Mouse (Mus musculus): Measurements from ENCODE around the gene Plk3.
"Not testable (repeated sequence)": the region's sequence is repeated elsewhere in the genome, so short reads cannot be mapped to it uniquely, and the experiment has no call there.

Plk3 gene

GRCm38 (mm10) chr4:117133817-117134600 is at the start of gene Plk3:
TSS of gene Plk3 (minus strand) at chr4:117133963.
- DNase-seq: peak; percentile 98

DNA sequence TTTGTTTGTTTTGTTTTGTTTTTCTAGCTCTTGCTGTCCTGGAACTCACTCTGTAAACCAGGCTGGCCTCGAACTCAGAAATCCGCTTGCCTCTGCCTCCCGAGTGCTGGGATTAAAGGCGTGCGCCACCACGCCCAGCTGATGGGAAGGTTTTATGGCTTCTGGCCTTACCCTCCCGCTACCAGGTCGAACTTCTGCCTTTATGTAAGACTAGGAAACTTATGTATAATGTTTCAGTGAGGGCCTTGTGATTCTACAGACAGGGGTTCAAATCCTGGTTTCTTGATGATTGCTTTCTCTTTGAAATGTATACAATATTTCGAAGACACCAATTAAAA is 49.0 kb upstream of the Plk3 start:
- DNase-seq: not testable (repeated sequence)

DNA sequence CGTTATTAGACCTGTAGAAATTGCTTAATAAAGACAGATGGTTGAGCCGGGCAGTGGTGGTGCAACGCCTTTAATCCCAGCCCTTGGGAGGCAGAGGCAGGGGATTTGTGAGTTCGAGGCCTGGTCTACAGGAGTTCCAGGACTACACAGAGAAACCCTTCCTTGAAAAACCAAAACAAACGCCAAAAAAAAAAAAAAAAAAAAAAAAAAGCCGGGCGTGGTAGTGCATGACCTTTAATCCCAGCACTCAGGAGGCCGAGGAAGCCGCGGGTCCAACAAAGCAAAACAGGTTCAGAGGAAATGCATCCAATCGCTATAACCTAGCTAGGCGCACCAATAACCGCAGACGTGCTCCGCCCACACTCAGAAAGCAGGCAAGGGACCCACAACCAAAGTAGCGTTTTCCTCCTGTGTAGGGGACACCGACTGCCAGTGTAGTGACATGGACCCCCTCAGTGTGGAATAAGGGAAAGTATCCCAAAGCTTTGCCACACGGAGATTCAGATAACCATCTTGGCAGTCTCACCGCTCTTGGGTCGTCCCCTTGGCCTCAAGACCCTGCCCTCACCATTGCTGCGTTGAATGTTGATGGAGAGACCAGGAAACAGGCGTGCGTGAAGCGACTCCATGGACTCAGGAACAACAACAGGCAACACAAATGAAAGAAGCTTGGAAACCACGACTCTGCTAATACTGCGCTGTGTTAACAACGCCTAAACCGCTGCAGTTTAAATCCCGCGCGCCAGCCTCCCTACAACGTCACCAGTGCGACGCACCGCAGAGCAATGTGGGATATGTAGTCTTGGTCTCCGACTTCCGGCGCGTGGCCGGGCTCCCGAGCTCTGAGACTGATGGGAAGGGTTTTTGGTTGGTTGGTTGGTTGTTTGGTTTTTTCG is 48.3 kb upstream of the Plk3 start, which contains the start of gene Kif2c:
Gene Kif2c, minus strand, starts transcription at position 777 of the 896 bp plus-strand sequence.
- peak; percentile 91 to 92 for DNase-seq

- no peak for DNase-seq
Observed at GRCm38 (mm10) chr4:117169936-117170335, 36.2 kb upstream of the Plk3 start.

DNA sequence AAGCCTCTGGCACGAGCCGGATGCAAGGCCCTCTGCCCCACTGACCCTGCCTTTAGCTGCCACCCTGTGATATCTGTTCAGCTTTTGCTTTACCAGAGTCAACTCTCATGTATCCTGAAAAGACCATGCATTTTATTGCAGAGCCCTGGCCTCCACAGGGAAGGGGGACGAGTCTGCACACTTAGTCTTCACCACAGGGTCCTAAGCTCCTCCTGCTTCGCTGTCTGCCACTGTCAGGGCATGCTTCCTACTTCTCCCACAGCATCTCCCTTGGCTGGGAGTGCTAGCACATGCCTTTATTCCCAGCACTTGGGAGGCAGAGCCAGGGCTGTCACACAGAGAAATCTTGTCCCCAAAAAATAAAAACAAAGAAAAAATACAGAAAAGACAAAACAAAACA is 27.4 kb upstream of the Plk3 start:
- DNase-seq: no peak

DNA sequence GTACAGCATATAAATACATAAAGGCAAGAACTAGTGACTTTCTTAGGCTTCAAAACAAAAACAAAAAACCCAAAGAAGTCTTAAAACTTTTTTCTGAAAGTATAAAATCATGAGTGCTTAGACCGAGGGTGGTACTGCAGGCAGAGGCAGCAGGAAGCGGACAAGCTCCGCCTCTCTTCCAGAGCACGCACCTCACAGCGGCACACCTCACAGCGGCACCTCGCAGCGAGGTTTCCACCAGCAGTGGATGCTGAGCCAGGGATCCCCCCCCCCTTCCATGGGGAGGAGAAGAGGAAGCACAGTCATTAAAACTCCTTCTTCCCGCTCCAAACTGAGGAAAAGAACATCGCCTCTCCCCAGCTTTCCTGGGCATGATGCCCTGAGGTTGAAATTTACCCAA is 25.9 kb upstream of the Plk3 start:
- no peak for DNase-seq

- DNase-seq: no peak
Observed at GRCm38 (mm10) chr4:117156372-117156771, 22.6 kb upstream of the Plk3 start.

DNA sequence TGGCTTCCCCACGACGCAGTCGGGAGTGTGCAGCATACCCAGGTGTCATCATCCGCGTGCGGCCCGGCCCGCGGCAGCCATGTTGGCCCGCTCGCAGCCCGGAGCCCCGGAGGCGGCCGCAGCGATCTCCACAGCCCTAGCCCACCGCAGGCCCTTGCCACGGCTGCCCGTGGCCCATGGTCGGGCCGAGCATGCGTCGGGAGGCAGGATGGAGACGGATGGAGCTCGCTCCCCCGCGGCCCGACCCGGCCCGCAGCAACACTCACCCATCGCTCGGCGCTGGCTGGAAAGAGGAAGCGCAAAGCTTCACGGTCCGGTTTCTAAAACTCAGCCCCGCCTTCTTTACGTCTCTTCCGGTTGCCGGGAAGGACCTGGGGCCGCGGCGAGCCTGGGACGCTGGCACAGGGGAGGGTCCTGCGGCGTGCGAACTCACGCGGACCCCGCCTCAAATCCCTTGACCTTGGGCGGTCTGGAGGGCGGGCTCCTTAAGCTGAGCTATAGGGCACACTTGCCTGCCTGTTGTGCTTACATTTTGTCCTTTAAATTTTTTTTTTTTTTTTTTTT is 22.1 kb upstream of the Plk3 start, which contains the start of gene Rps8:
Gene Rps8, minus strand, starts transcription at position 452 of the 564 bp plus-strand sequence.
- peak; percentile 88 for DNase-seq

DNA sequence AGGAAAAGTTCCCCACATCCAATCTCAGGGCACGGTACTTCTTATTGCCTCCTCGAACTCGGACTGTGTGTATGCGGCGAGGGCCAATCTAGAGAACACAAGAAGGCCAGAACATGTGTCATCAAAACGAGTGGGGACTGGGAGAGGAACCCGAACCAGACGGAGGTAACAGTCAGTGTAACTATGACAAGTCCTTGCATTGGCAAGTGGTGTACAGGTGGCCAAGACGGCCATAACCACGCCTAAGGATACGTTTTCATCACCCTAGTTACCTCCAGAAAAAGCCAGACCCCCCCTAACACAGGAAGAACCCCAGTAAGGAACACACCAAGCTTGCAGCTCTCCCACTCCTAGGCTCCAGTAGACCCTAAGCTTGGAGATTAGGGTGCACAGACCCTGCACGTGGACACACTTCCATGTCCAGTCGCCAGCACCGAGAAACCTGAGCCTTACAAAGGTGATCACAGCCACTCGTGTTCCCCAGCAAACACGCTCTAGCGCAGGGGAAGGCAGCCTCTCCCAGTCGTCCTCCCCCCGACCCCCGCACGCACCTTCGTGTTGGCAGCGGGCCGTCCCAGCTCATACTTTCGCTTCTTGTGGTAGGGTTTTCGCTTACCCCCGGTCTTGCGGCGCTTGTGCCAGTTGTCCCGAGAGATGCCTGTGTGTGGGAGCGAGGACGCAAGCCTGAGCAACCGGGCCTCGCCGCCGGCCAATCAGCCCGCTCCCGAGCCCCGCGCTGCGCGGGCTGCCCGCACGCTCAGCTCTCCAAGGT is 21.4 kb upstream of the Plk3 start:
- peak in 1 of 2 experiments; percentile 23 for DNase-seq

GRCm38 (mm10) chr4:117152714-117153113 is 19.0 kb upstream of the Plk3 start:
- DNase-seq: no peak

DNA sequence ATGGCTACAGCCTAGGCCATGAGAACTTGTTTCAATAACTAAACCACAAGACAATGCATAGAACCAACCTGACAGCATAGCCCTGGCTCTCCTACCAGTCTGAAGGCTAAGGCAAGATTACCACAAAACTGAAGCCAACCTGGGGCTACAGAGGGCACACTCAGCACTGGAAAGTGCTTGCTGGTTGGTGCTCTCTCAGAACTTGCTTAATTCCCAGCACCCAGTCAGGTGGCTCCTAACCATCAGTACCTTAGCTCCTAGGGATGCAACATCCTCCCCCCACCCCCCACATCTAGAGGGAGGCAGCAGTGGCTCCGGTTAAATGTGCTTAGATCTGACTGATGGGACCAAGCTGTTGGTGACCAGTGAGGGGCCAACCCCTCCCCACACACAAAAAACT is 17.7 kb upstream of the Plk3 start:
- DNase-seq: no peak

GRCm38 (mm10) chr4:117150212-117150733 is 16.5 kb upstream of the Plk3 start:
- DNase-seq: no peak

- no peak for DNase-seq
Observed at GRCm38 (mm10) chr4:117149291-117150211, 15.8 kb upstream of the Plk3 start.

DNA sequence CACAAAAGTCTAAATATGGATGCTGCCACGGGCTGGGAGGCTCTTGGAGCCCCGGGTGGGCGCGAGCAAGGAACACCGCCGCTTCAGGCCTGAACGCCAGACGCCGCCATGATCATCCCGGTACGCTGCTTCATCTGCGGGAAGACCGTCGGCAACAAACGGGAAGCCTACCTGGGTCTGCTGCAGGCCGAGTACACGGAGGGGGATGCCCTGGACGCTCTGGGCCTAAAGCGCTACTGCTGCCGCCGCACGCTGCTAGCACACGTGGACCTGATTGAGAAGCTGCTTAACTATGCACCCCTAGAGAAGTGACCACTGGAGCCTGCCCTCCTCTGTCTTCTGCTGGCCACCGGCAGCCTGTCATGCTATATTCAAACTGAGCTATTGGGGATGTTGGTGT is 15.1 kb upstream of the Plk3 start:
- DNase-seq: no peak

DNA sequence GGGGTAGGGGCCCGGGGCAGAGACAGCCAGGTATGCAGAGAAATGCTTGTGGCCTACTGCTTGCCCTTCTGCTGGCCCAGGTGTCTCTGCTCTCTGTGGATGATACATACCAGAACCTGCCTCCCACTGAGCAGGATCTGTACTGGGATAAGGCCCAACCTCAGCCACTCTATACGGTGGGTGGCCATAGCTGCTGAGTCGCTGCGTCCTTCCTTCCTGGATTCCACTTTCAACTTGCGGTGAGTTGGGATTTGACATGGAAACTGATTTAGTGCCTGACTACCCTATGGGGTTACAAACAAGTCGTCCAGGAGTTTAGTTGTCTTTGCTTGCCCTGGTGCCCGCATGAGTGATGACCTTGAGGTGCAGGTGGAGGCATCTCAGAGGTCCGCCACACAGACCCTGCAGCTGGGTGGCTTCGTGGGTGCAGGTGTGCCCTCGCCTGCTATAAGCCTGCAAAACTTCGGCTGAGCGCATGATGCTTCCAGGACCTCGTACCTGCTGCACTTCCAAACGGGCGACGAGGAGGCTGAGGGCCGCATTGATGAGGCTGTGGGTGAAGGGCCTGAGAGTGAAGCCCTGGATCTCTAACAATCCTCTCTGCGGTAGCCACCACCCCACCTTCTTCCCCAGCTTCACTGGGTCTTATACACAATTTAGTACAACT is 14.4 kb upstream of the Plk3 start:
- DNase-seq: no peak

- DNase-seq: peak; percentile 85 to 92
Observed at GRCm38 (mm10) chr4:117146176-117146575, 12.4 kb upstream of the Plk3 start.

GRCm38 (mm10) chr4:117145248-117145647 is 11.5 kb upstream of the Plk3 start:
- DNase-seq: no peak

DNA sequence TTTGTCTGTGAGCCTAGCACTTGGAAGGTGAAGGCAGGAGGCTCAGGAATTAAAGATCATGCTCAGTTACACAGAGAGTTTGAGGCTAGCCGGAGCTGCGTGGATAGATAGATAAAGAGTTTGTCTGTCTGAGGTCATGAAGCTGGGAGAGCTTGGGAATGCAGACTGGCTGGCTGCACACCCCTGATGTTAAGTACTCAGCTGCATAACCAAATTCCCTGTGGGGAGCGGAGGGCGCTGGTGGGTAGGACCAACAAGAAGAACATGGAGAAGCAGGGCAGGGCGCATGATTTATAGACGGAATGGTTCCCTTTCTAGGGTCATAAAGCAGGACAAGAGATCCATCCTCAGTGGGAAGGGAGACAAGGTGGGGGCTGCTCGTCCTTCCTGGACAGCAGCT is 9.3 kb upstream of the Plk3 start:
- no peak for DNase-seq

DNA sequence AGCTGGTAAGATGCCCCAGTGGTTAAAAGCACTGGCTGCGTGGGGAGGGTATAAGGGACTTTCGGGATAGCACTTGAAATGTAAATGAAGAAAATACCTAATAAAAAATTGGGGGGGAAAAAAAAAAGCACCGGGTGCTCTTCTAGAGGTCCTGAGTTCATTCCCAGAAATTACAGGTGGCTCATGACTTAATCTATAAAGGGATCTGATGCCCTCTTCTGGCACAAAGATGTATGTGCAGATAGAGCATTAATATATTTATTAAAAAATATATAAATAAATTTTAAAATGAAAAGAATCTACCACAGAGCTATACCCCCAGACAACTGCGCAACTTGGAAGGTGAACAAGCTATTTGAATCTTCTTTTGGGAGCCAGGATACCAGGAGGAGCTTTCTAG is 6.8 kb upstream of the Plk3 start:
- DNase-seq: no peak

DNA sequence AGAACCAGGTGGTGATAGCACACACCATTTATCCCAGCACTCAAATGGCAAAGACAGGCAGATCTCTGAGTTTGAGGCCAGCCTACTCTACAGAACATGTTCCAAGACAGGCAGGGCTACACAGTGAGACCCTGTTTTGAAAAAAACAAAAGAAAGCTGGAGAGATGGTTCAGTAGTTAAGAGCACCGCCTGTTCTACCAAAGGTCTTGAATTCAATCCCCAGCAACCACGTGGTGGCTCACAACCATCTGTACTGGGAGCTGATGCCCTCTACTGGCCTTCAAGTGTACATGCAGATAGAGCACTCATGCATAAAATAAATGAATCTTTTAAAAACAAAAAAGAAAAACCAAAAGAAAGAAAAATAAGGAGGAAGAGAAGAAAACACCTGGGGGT is 5.5 kb upstream of the Plk3 start:
- peak; percentile 49 to 60 for DNase-seq

Data from lung, adult 18-20 months (tissue).